Mouse (Mus musculus) left cerebral cortex, adult 9 months (tissue): ENCODE measurements around the gene Dbx2.

Source experiments
- DNase-seq, 2 experiments: peaks; one replicate each; pipeline ENCODE4 v3.0.0; 2022; ENCODE audit warnings: low spot score in 2 of 2

Gene Dbx2

DNA sequence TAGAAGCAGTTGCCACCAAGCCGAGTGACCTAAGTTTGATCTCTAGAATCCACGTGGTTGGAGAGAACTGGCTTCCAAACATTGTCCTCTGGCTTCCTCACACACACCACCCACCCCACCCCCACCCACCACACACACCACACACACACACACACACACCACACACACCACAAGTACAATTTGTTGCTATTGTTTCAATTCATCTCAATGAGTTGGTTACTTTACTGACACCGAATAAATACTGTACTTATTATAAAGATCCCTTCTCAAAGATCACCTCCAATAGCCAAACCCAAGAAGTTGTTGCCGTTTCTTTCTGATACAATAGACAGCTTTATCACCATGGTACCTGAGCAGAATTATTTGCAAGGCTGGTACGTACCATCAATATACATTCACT lies at the start of gene Dbx2:
TSS of gene Dbx2 (minus strand) at position 101 of the 400 bp plus-strand sequence.
- DNase-seq = no peak

DNA sequence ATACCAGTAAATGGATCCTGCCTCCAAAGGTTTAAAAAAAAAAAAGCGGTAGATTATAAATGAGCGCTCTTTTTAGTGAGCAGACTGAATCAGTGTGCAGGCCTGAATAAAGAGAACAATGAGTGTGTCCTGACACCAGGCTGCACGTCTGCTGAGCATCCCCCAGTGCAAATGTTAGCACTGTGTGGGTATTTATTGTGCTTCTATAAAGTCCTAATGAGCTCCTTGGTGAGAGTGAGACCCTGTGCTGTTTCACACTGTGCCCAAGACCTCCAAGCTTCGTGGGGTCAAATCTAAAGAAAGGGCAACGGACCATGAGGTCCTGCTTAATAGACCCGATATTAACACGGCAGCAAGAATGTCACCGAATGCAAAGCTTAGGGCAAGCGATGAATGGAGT lies 46.4 kb upstream of the Dbx2 start:
- DNase-seq = no peak

DNA sequence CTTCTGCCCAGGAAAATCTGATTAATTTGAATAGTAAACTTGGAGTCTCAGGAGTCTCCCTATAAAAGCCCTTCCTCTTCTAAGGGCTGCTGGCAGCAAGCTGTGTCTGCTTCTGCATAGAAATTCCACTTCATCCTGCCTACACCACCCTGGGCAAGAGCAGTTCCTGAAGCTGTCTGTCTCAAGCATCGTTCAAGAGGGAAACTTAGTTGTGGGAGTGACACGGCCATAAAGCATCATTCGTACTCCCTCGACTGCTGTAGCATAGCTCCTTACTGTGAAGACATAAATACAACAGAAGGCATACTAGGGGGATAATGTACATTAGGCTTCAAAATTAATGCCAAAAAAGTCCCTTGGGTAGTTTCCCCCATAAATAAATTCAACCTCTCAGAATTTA lies 45.8 kb upstream of the Dbx2 start:
- DNase-seq = no peak

- DNase-seq = no peak
Measured at GRCm38 (mm10) chr15:95699371-95699770, 43.6 kb upstream of the Dbx2 start.

DNA sequence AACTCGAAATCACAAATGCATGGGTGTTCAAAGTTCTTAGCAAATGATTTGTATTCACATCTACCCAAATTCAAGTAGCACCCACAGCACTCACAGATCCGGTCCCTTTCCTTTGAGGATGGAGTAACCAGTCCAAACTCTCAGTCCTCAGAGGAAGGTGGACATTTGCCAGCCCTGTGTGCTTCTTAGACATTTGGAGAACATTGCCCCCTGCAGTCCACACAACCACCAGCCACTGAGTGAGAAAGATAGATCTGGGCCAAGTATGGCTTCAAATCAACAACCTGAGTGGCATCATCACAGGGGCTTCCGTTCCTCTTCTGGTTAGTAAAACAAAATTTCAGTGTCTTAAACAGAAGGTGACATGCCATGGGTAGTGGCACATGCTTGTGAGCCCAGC lies 38.0 kb upstream of the Dbx2 start:
- peak in 1 of 2 experiments; percentile 41 for DNase-seq

- no peak for DNase-seq
Measured at GRCm38 (mm10) chr15:95691594-95691993, 35.8 kb upstream of the Dbx2 start.

DNA sequence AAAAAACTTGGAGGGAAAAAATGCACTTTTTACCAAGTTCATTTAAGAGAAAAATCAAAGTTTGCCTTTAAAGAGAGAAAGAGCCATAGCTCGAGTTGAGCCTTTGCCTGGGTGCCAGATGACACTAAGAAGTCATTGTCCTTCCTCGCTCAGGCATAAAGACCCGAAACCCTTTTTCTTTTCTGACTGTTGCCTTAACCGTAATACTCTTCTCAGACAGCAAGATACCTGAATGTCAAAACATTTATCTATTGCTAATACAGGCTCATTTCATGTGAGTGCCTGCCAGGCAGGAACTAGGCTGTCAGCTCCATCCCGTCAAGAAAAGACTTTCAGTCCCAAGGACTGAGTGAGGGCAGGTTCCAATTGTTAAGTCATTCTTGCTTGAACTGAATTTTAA lies 35.4 kb upstream of the Dbx2 start:
- DNase-seq = no peak

DNA sequence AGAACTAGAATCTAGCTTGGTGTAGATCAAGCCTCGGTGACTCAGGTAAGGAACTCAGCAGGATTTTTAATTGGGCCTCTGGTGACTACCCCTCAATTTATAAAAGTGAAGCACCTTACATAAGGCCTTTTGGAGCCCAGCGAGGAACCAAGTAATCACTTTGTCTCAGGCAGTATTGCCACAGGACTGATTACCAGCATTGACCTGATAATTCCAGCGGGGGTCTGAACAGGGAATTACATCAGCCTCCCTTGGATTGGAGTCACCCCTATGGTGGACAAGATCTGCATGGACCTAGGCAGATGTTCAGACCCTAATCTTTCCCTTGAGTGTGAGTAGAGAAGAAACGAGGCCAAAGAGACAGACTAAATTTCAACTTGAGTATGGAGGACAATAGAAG lies 26.9 kb upstream of the Dbx2 start:
- DNase-seq = no peak

- DNase-seq = no peak
Measured at GRCm38 (mm10) chr15:95675645-95676044, 19.9 kb upstream of the Dbx2 start.

DNA sequence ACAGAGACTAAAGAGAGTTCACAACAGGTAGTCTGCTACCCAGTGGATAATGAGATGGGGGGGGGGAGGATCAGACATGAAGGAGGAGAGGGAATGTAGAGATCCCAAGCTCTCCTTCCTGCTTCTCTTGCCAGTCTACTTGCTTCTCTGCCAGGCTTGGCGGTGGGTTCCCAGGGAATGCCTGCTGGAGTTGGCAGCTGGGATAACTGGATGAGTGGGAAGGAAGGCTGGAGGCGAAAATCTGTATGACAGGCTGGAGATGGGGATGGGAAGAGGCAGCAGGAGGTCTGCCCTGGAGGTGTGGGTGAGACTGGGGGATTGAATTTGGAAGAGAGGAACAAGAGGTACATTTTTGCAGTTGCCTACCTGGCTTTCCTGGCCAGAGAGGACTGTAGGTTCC lies 19.4 kb upstream of the Dbx2 start:
- peak; percentile 26 to 37 for DNase-seq

GRCm38 (mm10) chr15:95667209-95667608 lies 11.4 kb upstream of the Dbx2 start:
- DNase-seq = peak; percentile 53 to 65

DNA sequence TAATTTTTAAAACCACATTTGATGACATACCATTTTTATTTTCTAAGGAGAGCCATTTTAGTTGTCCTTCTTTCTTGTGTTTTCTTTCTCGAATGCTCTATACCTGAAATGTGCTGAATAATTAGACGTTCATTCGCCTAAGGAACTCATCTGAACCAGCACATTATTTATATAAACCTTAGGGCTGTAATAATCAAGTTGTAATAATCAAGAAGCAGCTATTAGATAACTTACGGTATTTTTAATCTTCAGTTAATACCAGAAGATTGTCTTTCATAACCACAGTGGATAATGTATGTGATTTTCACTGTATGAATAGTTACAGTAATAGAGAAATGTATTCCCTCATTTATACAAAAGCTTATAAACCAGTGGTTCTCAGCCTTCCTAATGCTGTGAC lies 9.2 kb upstream of the Dbx2 start:
- no peak for DNase-seq

DNA sequence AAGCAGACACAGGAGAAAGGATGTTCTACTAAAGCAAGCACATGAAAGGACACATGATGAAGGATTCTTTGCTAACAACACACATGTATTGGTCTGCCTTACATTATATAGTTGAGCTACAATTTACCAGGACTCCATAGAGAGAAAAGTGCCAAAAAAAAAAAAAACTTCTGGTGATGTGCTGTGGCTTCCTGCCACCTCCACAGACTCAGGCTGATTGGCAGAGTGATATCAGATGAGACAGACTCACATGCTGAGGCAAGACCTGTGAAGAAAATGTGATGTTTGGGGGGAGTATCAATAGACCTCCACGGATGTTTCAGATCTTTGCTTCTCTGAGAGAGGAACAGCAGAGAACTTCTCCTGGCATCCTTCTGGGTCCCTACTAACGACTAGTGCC lies 6.0 kb upstream of the Dbx2 start:
- DNase-seq = no peak

- DNase-seq = no peak
Measured at GRCm38 (mm10) chr15:95660368-95660767, 4.6 kb upstream of the Dbx2 start.

- DNase-seq = no peak
Measured at GRCm38 (mm10) chr15:95654211-95654897, 1.4 kb downstream of the Dbx2 start.

- no peak for DNase-seq
Measured at GRCm38 (mm10) chr15:95653812-95654210, 1.9 kb downstream of the Dbx2 start.

- no peak for DNase-seq
Measured at GRCm38 (mm10) chr15:95652898-95653707, 2.7 kb downstream of the Dbx2 start.

GRCm38 (mm10) chr15:95651824-95652223 lies 3.9 kb downstream of the Dbx2 start:
- DNase-seq = no peak

DNA sequence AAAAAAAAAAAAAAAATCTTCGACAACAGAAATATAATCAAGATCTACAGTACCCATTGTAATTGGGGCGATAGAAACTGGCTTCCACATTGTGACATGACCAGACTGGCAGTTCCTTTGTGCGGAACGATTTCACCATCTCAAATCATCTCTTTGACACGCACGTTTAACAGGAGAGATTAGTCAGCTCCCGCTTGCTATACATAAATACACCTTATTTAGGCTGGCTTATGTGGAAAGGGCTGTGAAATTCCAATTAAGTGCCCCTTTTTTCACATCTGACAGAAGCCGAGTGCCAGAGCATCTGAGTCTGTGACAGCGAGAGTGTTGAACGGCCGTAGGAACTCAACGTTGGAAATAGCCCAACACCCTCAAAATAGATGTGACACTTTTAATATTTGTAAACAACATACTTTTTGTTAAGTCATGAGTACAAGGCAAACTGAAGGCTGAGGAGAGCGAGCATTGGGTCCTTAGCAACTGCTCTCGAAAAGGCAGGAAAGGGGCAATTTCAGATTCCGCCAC lies 12.2 kb downstream of the Dbx2 start:
- DNase-seq = no peak

- peak in 1 of 2 experiments; percentile 10 for DNase-seq
Measured at GRCm38 (mm10) chr15:95640347-95640746, 15.4 kb downstream of the Dbx2 start.

- DNase-seq = no peak
Measured at GRCm38 (mm10) chr15:95639829-95640134, 16.0 kb downstream of the Dbx2 start.

- no peak for DNase-seq
Measured at GRCm38 (mm10) chr15:95639115-95639828, 16.5 kb downstream of the Dbx2 start.

DNA sequence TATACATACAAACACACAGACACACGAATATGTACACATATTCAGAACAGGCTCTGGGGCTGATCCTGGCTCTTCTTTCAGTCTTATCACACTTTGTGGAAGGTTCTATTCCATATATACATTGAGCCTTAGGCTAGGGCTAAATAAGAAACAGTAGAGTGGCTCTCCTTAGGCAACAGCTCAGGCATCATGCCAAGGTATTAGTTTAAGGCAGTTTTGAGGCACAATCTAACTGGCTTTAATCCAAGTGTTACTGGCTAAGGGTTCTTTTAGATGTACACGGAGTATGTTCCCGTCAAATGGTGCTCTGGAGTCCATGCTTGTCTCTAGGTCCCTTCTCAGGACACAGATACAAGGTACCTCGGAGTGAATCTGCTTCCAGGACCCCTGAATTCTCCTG lies 31.4 kb downstream of the Dbx2 start:
- no peak for DNase-seq
